Mouse (Mus musculus) kidney, embryonic 14.5 days (tissue): ENCODE results near the gene Scaf8. TPM values are rescaled to one million over a fixed set of nuclear protein-coding genes. Genes with fewer than 3 reads are reported as not detected.

Source experiments
- ATAC-seq: fragments of 200-750 bp; cut with Nextera tagmentation; 2 replicates; pipeline ENCODE4 v1.8.0; 2017; ENCODE audit warnings: moderate number of reproducible peaks, mild to moderate bottlenecking, moderate TSS enrichment, moderate library complexity; ENCODE audit not compliant: low FRiP score, low TSS enrichment
- H3K27ac ChIP-seq: fragments of 300-500 bp; sonication (generic); 2 replicates; pipeline ENCODE4 v1.5.1; 2014; ENCODE audit warnings: low read depth, mild to moderate bottlenecking, low read length, moderate library complexity, mixed read lengths
- H3K27me3 ChIP-seq: fragments of 300-500 bp; sonication (generic); 2 replicates; pipeline ENCODE4 v1.6.1; 2014; ENCODE audit warnings: mild to moderate bottlenecking, low read length; ENCODE audit not compliant: control insufficient read depth, insufficient read depth
- H3K36me3 ChIP-seq: fragments of 300-500 bp; sonication (generic); 2 replicates; pipeline ENCODE4 v1.6.1; 2014; ENCODE audit warnings: low read length, mixed read lengths; ENCODE audit not compliant: control insufficient read depth, insufficient read depth
- H3K4me1 ChIP-seq: fragments of 300-500 bp; sonication (generic); 2 replicates; pipeline ENCODE4 v1.6.1; 2014; ENCODE audit warnings: low read length, mixed read lengths; ENCODE audit not compliant: control insufficient read depth, insufficient read depth
- H3K4me2 ChIP-seq: fragments of 300-500 bp; sonication (generic); replicated peaks from 2 replicates; pipeline ENCODE4 v1.6.1; 2014; ENCODE audit warnings: low read depth, mild to moderate bottlenecking, low read length
- H3K4me3 ChIP-seq: fragments of 300-500 bp; sonication (generic); 2 replicates; pipeline ENCODE4 v1.5.1; 2014; ENCODE audit warnings: mild to moderate bottlenecking, low read length
- H3K9ac ChIP-seq: fragments of 300-500 bp; sonication (generic); 2 replicates; pipeline ENCODE4 v1.6.1; 2014; ENCODE audit warnings: low read depth, mild to moderate bottlenecking, low read length, moderate library complexity
- H3K9me3 ChIP-seq: fragments of 300-500 bp; sonication (generic); 2 replicates; pipeline ENCODE4 v1.6.1; 2016; ENCODE audit warnings: low read length; ENCODE audit not compliant: control insufficient read depth
- WGBS: fragments of 180-500 bp; shearing (Covaris S2); extraction: QIAGEN DNeasy Blood & Tissue Kit; methylation state at CpG from one replicate; pipeline ENCODE4 v1.1.7; 2014; 5-methylcytosine and 5-hydroxymethylcytosine counted together
- polyA plus RNA-seq: library from polyadenylated mRNA; unstranded; fragments of >200 nt; fragmentation: Nextera tagmentation; extraction: Ambion mirVana; gene quantifications from 2 replicates; pipeline ENCODE4 v1.2.1, GENCODE M21; 2014

The Scaf8 gene
- polyA plus RNA-seq, 1 experiment from 2014 or later, result 35.9 TPM

GRCm38 (mm10) chr17:3220201-3220600 is 105.4 kb downstream of the Scaf8 start:
- Histone ChIP-seq H3K9ac (no peak overlapping the region), H3K4me3 (no peak overlapping the region), H3K4me2 (no peak overlapping the region), H3K27ac (no peak overlapping the region), H3K9me3 (no peaks in the 10 kb centered on the region), H3K27me3 (no peaks in the 10 kb centered on the region), H3K36me3 (peaks cover 12% of the 10 kb centered on the region; the same call in 1 of the 2 replicates), H3K4me1 (peaks cover 7% of the 10 kb centered on the region; the same call in 1 of the 2 replicates)
- 65% methylated on average over 11 of the region's 11 CpGs for WGBS
- no peak for ATAC-seq

- Histone ChIP-seq H3K4me3 (no peak overlapping the region), H3K4me1 (0 out of 2 replicates have a peak, but pooled peaks cover 4% of the 10 kb centered on the region), H3K9me3 (no peaks in the 10 kb centered on the region), H3K9ac (no peak overlapping the region), H3K4me2 (no peak overlapping the region), H3K36me3 (no peaks in the 10 kb centered on the region; the same call in 1 of the 2 replicates), H3K27ac (no peak overlapping the region), H3K27me3 (no peaks in the 10 kb centered on the region)
- 74% methylated on average over 2 of the region's 2 CpGs for WGBS
- no peak for ATAC-seq
Measured at GRCm38 (mm10) chr17:3223071-3223470, 108.3 kb downstream of the Scaf8 start.

GRCm38 (mm10) chr17:3223721-3224120 is 108.9 kb downstream of the Scaf8 start:
- Histone ChIP-seq H3K36me3 (no peaks in the 10 kb centered on the region; the same call in 1 of the 2 replicates), H3K4me2 (no peak overlapping the region), H3K9me3 (no peaks in the 10 kb centered on the region), H3K4me1 (0 out of 2 replicates have a peak, but pooled peaks cover 2% of the 10 kb centered on the region), H3K9ac (no peak overlapping the region), H3K4me3 (no peak overlapping the region), H3K27ac (no peak overlapping the region), H3K27me3 (no peaks in the 10 kb centered on the region)
- 79% methylated on average over 3 of the region's 3 CpGs for WGBS
- no peak for ATAC-seq

- H3K9ac ChIP-seq, result no peak overlapping the region
- no peaks in the 10 kb centered on the region for H3K36me3 ChIP-seq
- no peaks in the 10 kb centered on the region for H3K27me3 ChIP-seq
- H3K4me2 ChIP-seq, result no peak overlapping the region
- peak; percentile 89 for ATAC-seq
- no peaks in the 10 kb centered on the region for H3K4me1 ChIP-seq
- H3K4me3 ChIP-seq, result no peak overlapping the region
- WGBS, result 68% methylated on average over 4 of the region's 4 CpGs
- no peaks in the 10 kb centered on the region for H3K9me3 ChIP-seq
- no peak overlapping the region for H3K27ac ChIP-seq
Measured at GRCm38 (mm10) chr17:3224383-3225106, 109.8 kb downstream of the Scaf8 start.

GRCm38 (mm10) chr17:3230231-3231000 is 115.6 kb downstream of the Scaf8 start:
- Histone ChIP-seq H3K4me3 (no peak overlapping the region), H3K9me3 (no peaks in the 10 kb centered on the region), H3K36me3 (peaks cover 4% of the 10 kb centered on the region; the same call in 1 of the 2 replicates), H3K4me1 (no peaks in the 10 kb centered on the region), H3K9ac (no peak overlapping the region), H3K4me2 (no peak overlapping the region), H3K27me3 (no peaks in the 10 kb centered on the region), H3K27ac (no peak overlapping the region)
- no peak for ATAC-seq
- WGBS, result 77% methylated on average over 17 of the region's 17 CpGs

DNA sequence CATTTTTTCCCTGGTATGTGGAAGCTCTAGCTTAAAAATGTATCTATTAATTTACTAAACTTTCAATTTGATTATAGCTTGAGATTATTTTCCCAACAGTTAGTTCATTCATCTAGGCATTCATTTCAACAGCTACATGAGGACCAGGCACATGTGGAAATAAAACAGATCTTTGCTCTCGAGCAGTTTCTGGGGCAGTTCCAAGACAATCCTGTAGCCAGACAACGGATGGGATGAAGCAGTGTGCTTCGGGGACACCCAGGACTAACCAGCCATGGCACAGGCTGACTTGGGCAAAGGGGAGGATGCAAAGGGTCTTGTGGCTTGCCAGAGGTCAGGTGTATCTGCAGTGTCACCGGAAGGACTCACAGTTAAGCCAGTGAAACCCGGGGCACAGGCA is 117.9 kb downstream of the Scaf8 start:
- Histone ChIP-seq H3K9me3 (no peaks in the 10 kb centered on the region), H3K4me2 (no peak overlapping the region), H3K27ac (no peak overlapping the region), H3K4me1 (no peaks in the 10 kb centered on the region), H3K27me3 (no peaks in the 10 kb centered on the region), H3K4me3 (no peak overlapping the region), H3K36me3 (peaks cover 4% of the 10 kb centered on the region; the same call in 1 of the 2 replicates), H3K9ac (no peak overlapping the region)
- WGBS, result 93% methylated on average over 5 of the region's 5 CpGs
- no peak for ATAC-seq

GRCm38 (mm10) chr17:3243672-3244071 is 128.9 kb downstream of the Scaf8 start:
- Histone ChIP-seq H3K36me3 (0 out of 2 replicates have a peak, but pooled peaks cover 5% of the 10 kb centered on the region), H3K27ac (no peak overlapping the region), H3K9me3 (no peaks in the 10 kb centered on the region), H3K4me1 (peaks cover 5% of the 10 kb centered on the region), H3K9ac (no peak overlapping the region), H3K4me3 (no peak overlapping the region), H3K4me2 (no peak overlapping the region), H3K27me3 (no peaks in the 10 kb centered on the region)
- no peak for ATAC-seq
- WGBS, result 81% methylated on average over 3 of the region's 3 CpGs

DNA sequence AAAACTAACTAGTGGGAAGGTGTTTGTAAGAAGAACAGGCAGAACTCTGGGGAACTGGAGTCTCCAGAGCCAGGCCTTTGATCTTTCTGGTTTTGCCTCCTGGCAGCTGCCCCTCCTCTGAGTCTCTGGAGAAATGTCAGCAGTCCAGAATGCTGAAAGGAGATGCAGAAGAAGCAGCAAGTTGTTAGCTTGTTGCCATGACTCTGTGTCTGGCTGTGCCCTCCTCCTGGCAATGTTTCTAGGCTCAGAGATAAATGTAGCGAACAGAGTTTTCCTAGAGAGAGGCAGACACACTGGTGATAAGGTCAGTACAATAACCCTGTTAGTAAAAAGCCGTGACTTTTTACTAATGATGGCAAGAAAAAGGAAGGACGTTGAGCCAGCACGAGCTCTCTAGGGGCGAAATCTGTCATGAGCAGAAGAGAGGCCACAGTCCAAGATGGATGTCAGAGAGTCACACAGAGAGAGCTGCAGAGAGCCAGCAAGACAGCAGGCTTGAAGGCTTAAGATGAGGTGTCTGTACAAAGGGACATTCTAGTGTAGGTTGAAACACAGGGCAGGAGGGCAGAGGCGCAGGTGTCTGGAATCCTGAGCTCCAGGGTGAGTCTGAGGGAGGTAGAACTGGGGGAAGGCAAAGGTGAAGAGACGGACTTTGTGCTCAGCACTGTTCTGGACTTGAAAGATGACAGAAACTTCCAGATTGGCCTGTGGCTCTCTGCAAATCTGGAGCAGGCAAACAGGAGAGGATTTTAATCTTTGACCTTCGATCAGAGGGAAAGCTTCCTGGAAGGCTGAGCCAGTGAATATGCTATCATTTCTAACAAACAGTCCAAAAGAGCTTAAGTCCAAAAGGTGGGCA is 130.3 kb downstream of the Scaf8 start:
- H3K4me3 ChIP-seq, result no peak overlapping the region
- no peak for ATAC-seq
- no peak overlapping the region for H3K9ac ChIP-seq
- no peak overlapping the region for H3K27ac ChIP-seq
- no peaks in the 10 kb centered on the region for H3K27me3 ChIP-seq
- 0 out of 2 replicates have a peak, but pooled peaks cover 1% of the 10 kb centered on the region for H3K36me3 ChIP-seq
- WGBS, result 86% methylated on average over 8 of the region's 8 CpGs
- peaks cover 9% of the 10 kb centered on the region for H3K4me1 ChIP-seq
- H3K9me3 ChIP-seq, result no peaks in the 10 kb centered on the region
- no peak overlapping the region for H3K4me2 ChIP-seq
